Mouse (Mus musculus) midbrain, embryonic 10.5 days (tissue): Measurements from ENCODE around the gene Bdh1. TPM values are rescaled to one million over a fixed set of nuclear protein-coding genes. Genes with fewer than 3 reads are reported as not detected.

Source experiments
- DNase-seq: peaks from one replicate; pipeline ENCODE4 v3.0.0-alpha.2; 2017; ENCODE audit warnings: low spot score
- H3K27ac ChIP-seq: fragments of 300-500 bp; sonication (generic); replicated peaks from 2 replicates; pipeline ENCODE4 v1.5.1; 2016; ENCODE audit warnings: mild to moderate bottlenecking
- H3K27me3 ChIP-seq: fragments of 300-500 bp; sonication (generic); 2 replicates; pipeline ENCODE4 v1.6.1; 2016; ENCODE audit warnings: low read depth, mild to moderate bottlenecking; ENCODE audit not compliant: poor library complexity, severe bottlenecking
- H3K36me3 ChIP-seq: fragments of 300-500 bp; sonication (generic); 2 replicates; pipeline ENCODE4 v1.6.1; 2016; ENCODE audit warnings: mild to moderate bottlenecking, moderate library complexity
- H3K4me1 ChIP-seq: fragments of 300-500 bp; sonication (generic); 2 replicates; pipeline ENCODE4 v1.6.1; 2016
- H3K4me3 ChIP-seq: fragments of 300-500 bp; sonication (generic); 2 replicates; pipeline ENCODE4 v1.5.1; 2016; ENCODE audit warnings: mild to moderate bottlenecking, moderate library complexity
- H3K9me3 ChIP-seq: fragments of 300-500 bp; sonication (generic); replicated peaks from 2 replicates; pipeline ENCODE4 v1.6.1; 2016; ENCODE audit warnings: mild to moderate bottlenecking
- WGBS: fragments of 180-500 bp; shearing (Covaris S2); methylation state at CpG from one replicate; pipeline ENCODE4 v1.1.7; 2016; 5-methylcytosine and 5-hydroxymethylcytosine counted together
- polyA plus RNA-seq: library from polyadenylated mRNA; unstranded; fragments of >200 nt; fragmentation: Nextera tagmentation; extraction: Ambion mirVana; gene quantifications from 2 replicates; pipeline ENCODE4 v1.2.1, GENCODE M21; 2016

Bdh1 gene
- polyA plus RNA-seq, 1 experiment from 2014 or later = 11.2 TPM

GRCm38 (mm10) chr16:31415885-31416450 lies 6.1 kb upstream of the Bdh1 start:
- H3K36me3 ChIP-seq = no peaks in the 10 kb centered on the region
- H3K27me3 ChIP-seq = no peaks in the 10 kb centered on the region
- no peak overlapping the region for H3K4me3 ChIP-seq
- no peak for DNase-seq
- WGBS = 66% methylated on average over 9 of the region's 9 CpGs
- H3K4me1 ChIP-seq = no peaks in the 10 kb centered on the region
- H3K9me3 ChIP-seq = no peaks in the 10 kb centered on the region
- no peak overlapping the region for H3K27ac ChIP-seq

- no peaks in the 10 kb centered on the region for H3K27me3 ChIP-seq
- no peak overlapping the region for H3K27ac ChIP-seq
- H3K36me3 ChIP-seq = no peaks in the 10 kb centered on the region
- no peaks in the 10 kb centered on the region for H3K9me3 ChIP-seq
- no peak for DNase-seq
- WGBS = 59% methylated on average over 3 of the region's 3 CpGs
- no peak overlapping the region for H3K4me3 ChIP-seq
- no peaks in the 10 kb centered on the region for H3K4me1 ChIP-seq
Measured at GRCm38 (mm10) chr16:31418704-31419103, 3.4 kb upstream of the Bdh1 start.

GRCm38 (mm10) chr16:31419457-31419856 lies 2.6 kb upstream of the Bdh1 start:
- H3K4me3 ChIP-seq = no peak overlapping the region
- 76% methylated on average over 5 of the region's 5 CpGs for WGBS
- H3K27me3 ChIP-seq = no peaks in the 10 kb centered on the region
- H3K27ac ChIP-seq = no peak overlapping the region
- H3K9me3 ChIP-seq = no peaks in the 10 kb centered on the region
- DNase-seq = no peak
- no peaks in the 10 kb centered on the region for H3K36me3 ChIP-seq
- H3K4me1 ChIP-seq = no peaks in the 10 kb centered on the region

DNA sequence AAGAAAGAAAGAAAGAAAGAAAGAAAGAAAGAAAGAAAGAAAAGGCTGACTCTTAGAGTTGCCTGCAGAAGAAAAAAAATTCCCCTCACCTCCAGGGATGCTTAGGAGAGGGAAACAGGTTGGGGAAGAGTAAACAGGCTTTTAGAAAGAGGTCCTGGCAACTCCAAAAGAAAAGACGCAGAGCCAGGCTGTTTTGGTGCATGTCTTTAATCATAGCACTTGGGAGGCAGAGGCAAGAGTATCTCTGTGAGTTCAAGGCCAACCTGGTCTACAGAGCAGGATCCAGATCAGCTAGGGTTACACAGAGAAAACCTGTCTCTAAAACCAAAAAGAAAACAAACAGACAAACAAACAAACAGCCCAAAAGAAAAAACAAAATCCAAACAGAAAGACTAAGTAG lies 642 bp downstream of the Bdh1 start:
- Histone ChIP-seq H3K9me3 (no peaks in the 10 kb centered on the region), H3K27me3 (peaks cover 22% of the 10 kb centered on the region), H3K27ac (no peak overlapping the region), H3K4me3 (no peak overlapping the region), H3K4me1 (no peaks in the 10 kb centered on the region), H3K36me3 (no peaks in the 10 kb centered on the region)
- DNase-seq = no peak
- 66% methylated on average over 1 of the region's 1 CpGs for WGBS

GRCm38 (mm10) chr16:31423368-31423767 lies 1.3 kb downstream of the Bdh1 start:
- Histone ChIP-seq H3K27me3 (peaks cover 29% of the 10 kb centered on the region), H3K4me3 (no peak overlapping the region), H3K4me1 (peaks cover 2% of the 10 kb centered on the region), H3K36me3 (no peaks in the 10 kb centered on the region), H3K9me3 (no peaks in the 10 kb centered on the region), H3K27ac (no peak overlapping the region)
- 88% methylated on average over 4 of the region's 4 CpGs for WGBS
- no peak for DNase-seq

GRCm38 (mm10) chr16:31424416-31425187 lies 2.5 kb downstream of the Bdh1 start:
- no peaks in the 10 kb centered on the region for H3K9me3 ChIP-seq
- peaks cover 38% of the 10 kb centered on the region for H3K27me3 ChIP-seq
- H3K27ac ChIP-seq = no peak overlapping the region
- no peak for DNase-seq
- no peaks in the 10 kb centered on the region for H3K36me3 ChIP-seq
- WGBS = 88% methylated on average over 4 of the region's 4 CpGs
- H3K4me1 ChIP-seq = peaks cover 14% of the 10 kb centered on the region
- H3K4me3 ChIP-seq = no peak overlapping the region

GRCm38 (mm10) chr16:31425508-31425907 lies 3.4 kb downstream of the Bdh1 start:
- Histone ChIP-seq H3K9me3 (no peaks in the 10 kb centered on the region), H3K27me3 (peaks cover 38% of the 10 kb centered on the region), H3K36me3 (no peaks in the 10 kb centered on the region), H3K27ac (no peak overlapping the region), H3K4me3 (no peak overlapping the region), H3K4me1 (peaks cover 21% of the 10 kb centered on the region)
- DNase-seq = peak; percentile 56
- WGBS = 2% methylated on average over 4 of the region's 4 CpGs

DNA sequence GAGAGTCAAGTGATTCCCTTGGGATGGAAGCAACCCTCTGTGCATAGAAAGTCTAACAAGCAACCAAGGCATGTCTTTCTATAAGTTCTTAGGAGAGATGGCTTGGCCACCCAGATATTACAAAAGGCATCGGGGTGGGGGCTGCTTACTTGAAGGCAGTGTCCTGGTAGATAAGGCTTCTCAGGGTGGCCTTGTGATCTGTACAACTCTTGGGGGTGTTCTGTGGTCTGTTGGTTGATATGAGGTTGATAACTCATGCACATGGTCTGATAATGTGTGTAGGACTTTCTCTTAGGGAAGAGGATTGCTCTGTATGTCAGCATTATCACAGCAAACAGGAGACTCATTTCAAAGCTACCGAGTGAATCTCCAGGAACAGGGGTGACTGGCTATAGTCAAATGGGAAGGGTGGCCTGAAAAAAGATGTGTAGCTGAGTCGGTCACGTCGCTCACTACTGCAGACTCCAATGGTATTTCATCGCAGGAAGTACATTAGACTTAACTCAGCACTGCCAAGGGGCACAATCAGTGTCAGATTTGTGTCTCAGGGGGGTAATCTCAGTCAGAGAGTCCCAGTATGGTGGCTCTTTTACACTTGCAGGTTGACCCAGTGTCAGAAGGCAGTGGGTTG lies 4.5 kb downstream of the Bdh1 start:
- no peaks in the 10 kb centered on the region for H3K9me3 ChIP-seq
- H3K27me3 ChIP-seq = peaks cover 46% of the 10 kb centered on the region
- 80% methylated on average over 6 of the region's 6 CpGs for WGBS
- DNase-seq = no peak
- H3K27ac ChIP-seq = no peak overlapping the region
- no peak overlapping the region for H3K4me3 ChIP-seq
- H3K4me1 ChIP-seq = peaks cover 22% of the 10 kb centered on the region
- H3K36me3 ChIP-seq = no peaks in the 10 kb centered on the region

- H3K4me1 ChIP-seq = peaks cover 22% of the 10 kb centered on the region
- peaks cover 47% of the 10 kb centered on the region for H3K27me3 ChIP-seq
- H3K36me3 ChIP-seq = no peaks in the 10 kb centered on the region
- DNase-seq = no peak
- H3K9me3 ChIP-seq = no peaks in the 10 kb centered on the region
- peak overlapping the region; percentile 90; the same call in 1 of the 2 replicates for H3K27ac ChIP-seq
- 7% methylated on average over 11 of the region's 11 CpGs for WGBS
- peak overlapping the region; percentile 77 for H3K4me3 ChIP-seq
Measured at GRCm38 (mm10) chr16:31428335-31428674, 6.2 kb downstream of the Bdh1 start.

DNA sequence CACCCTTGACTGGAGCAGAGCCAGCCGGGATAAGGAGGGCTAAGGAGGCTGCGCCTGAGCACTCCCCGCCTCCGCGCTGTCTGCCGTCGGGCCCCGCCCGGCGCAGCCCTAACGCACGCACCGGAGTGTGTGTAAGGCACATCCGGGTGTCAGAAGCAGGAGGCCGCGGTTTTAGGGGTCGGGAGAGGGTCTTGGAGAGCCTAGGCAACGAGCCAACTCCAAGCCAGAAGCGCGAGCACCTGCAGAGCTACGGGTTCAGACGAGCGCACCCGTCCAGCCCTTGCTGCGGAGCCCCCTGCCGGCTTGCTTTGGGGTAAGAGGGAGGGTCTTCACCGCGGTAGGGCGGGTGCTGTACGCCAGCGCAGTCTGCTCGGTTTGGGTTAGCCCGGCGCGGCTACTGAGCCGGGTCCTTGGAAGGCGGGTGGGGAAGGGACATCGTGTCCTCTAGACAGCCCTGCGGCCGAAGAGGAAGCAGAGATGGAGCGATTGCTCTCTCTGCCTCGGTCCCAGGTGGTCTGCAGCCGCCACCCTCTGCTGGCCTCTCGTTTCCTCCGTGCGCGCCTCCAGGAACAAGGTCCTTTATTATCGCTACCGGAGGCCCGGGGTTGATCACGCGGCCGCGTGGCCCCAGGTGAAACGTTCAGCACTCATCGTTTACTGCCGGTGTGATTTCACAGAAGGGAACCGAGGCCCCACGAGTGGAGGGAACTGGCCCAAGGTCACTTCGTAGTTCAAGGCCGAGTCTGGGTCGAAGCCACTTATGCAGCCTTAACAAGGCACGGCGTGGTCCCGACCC lies 6.8 kb downstream of the Bdh1 start:
- H3K27ac ChIP-seq = peak overlapping the region; percentile 90
- peak; percentile 72 for DNase-seq
- peak overlapping the region; percentile 77 for H3K4me3 ChIP-seq
- under 1% methylated on average over 65 of the region's 65 CpGs for WGBS
- peaks cover 27% of the 10 kb centered on the region for H3K4me1 ChIP-seq
- H3K9me3 ChIP-seq = no peaks in the 10 kb centered on the region
- H3K36me3 ChIP-seq = no peaks in the 10 kb centered on the region
- H3K27me3 ChIP-seq = peaks cover 47% of the 10 kb centered on the region

GRCm38 (mm10) chr16:31429471-31430155 lies 7.5 kb downstream of the Bdh1 start:
- H3K9me3 ChIP-seq = no peaks in the 10 kb centered on the region
- H3K27ac ChIP-seq = peak overlapping the region; percentile 90
- peak overlapping the region; percentile 77 for H3K4me3 ChIP-seq
- no peaks in the 10 kb centered on the region for H3K36me3 ChIP-seq
- H3K27me3 ChIP-seq = peaks cover 47% of the 10 kb centered on the region
- WGBS = under 1% methylated on average over 49 of the region's 49 CpGs
- DNase-seq = peak; percentile 95
- peaks cover 30% of the 10 kb centered on the region for H3K4me1 ChIP-seq

GRCm38 (mm10) chr16:31433466-31434110 lies 11.5 kb downstream of the Bdh1 start:
- Histone ChIP-seq H3K27me3 (peaks cover 16% of the 10 kb centered on the region), H3K9me3 (no peaks in the 10 kb centered on the region), H3K27ac (no peak overlapping the region; the same call in 1 of the 2 replicates), H3K4me3 (no peak overlapping the region), H3K36me3 (no peaks in the 10 kb centered on the region), H3K4me1 (peaks cover 34% of the 10 kb centered on the region)
- WGBS = 78% methylated on average over 12 of the region's 12 CpGs
- no peak for DNase-seq
